Mouse (Mus musculus) yolk sac, embryonic 10.5 days (tissue): ENCODE results near the gene Ktn1.

Source experiments
- DNase-seq: peaks from one replicate; pipeline ENCODE4 v3.0.0-alpha.2; 2017; ENCODE audit warnings: low spot score

Ktn1 gene

GRCm38 (mm10) chr14:47756411-47757065 is 108.3 kb downstream of the Ktn1 start:
- DNase-seq: no peak

DNA sequence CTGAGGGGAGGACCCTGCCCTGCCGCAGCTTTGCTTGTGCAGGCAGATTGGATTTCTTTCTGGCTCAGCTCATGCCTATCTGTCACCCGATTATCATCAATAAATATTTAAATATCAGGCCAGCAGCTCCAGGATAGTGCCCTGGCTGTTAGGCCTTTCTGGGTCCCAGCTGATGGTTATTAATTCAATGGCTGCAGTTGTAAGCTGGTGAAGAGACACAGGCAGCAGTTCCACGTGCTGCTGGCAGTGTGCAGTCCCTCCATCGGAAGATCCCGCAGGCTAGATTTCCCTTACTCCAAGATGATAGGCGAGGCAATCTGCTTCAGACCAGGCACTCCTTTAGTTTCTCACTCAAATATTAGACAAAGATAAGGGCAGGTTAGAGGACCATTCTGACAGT is 116.9 kb downstream of the Ktn1 start:
- DNase-seq: no peak

- no peak for DNase-seq
Measured at GRCm38 (mm10) chr14:47765796-47766195, 117.5 kb downstream of the Ktn1 start.

- no peak for DNase-seq
Measured at GRCm38 (mm10) chr14:47766373-47766772, 118.1 kb downstream of the Ktn1 start.

DNA sequence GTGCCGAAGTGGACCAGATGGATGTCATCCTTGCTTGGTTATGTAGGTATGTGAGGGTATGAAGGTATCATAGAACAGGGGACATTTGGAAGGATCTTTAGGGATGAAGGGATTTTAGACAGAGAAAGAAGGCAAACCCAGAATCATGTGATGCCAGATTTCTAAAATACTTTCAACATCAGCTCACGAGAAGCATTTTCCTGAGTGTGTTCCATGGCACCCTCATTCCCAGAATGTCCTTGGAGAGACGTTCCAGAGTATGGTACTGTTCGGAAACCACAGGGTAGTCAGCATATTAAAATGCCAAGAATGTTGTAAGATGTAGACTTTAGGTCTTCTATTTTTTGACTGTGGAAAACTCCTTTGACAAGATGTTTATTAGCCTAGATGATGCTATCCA is 123.2 kb downstream of the Ktn1 start:
- no peak for DNase-seq

DNA sequence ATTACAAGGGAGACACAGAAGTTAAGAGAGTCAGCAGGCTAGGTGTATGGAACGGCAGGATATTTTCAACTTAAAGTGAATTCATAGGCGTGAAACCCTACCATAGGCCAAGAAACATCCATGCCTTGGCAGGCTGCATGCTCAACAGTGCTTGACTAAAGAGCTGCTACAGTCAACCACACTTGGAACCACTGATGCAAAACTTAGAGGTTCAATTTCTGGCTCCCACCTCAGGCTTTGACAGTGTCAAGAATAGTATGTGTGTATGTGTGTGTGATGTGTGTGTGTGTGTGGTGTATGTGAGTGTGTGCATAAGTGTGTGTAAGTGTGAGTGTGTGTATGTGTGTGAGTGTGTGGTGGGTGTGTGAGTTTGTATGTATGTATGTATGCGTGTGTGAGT is 127.3 kb downstream of the Ktn1 start:
- no peak for DNase-seq

DNA sequence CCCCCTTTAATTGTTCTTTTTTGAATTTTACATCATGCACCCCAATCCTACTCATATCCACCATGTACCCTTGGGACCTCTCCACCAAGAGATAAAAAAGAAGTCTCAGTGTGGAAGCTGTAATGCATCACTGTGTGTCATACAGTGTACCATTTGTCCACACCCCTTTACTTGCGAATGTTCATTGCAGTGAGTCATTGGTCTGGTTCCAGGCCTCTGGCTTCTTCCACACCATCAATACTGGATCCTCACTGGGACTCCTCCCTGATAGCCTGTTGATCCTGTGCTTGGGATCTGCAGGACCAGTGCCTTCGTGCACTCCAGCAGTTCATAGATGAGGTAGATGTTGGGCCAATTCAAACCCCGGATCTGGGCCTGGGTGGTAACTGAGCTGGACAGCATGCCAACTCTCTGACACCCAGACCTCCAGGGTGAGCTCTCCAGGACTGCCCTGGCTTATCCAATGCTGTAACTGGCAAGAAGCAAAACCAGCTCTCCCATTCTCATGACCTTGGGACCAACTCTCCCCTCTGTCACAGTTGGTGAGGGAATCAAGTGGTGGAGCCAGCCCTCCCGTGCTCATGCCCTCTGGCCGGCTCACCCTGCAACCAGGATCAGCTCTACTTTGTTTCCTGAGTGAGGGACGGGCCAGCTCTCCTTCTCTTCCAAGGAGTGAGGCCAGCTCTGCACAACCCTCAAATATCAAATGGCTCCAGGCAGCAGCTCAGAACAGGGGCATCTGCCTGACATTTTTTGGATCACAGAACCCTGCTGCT is 128.2 kb downstream of the Ktn1 start:
- no peak for DNase-seq

- no peak for DNase-seq
Measured at GRCm38 (mm10) chr14:47786112-47786511, 137.9 kb downstream of the Ktn1 start.
